Mouse (Mus musculus) ES-E14 (cell line): ENCODE measurements around the gene Kntc1.

Source experiments
- CHD2 ChIP-seq: IDR thresholded peaks from 2 replicates; pipeline ENCODE4 v1.6.1; 2014; ENCODE audit warnings: mild to moderate bottlenecking, low read depth, low read length, inconsistent platforms
- HCFC1 ChIP-seq: IDR thresholded peaks from 2 replicates; pipeline ENCODE4 v1.6.1; 2012; ENCODE audit warnings: low read length, inconsistent platforms, borderline replicate concordance; ENCODE audit not compliant: insufficient read depth
- MAFK ChIP-seq: IDR thresholded peaks from 2 replicates; pipeline ENCODE4 v1.6.1; 2014; ENCODE audit warnings: mild to moderate bottlenecking, low read depth, low read length, inconsistent platforms; ENCODE audit not compliant: insufficient read depth
- ZC3H11A ChIP-seq: IDR thresholded peaks from 2 replicates; pipeline ENCODE4 v1.6.1; 2012; ENCODE audit warnings: low read depth, mild to moderate bottlenecking, inconsistent platforms, low read length, borderline replicate concordance

GRCm38 (mm10) chr5:123865365-123865764 lies 115.8 kb downstream of the Kntc1 start, which contains the start of gene Hcar2:
- no peak for TF ChIP-seq MAFK
- TF ChIP-seq CHD2 = no peak
- no peak for TF ChIP-seq ZC3H11A
- no peak for TF ChIP-seq HCFC1
